Mouse (Mus musculus): ENCODE measurements around the gene Cask. TPM values are rescaled to one million over a fixed set of nuclear protein-coding genes. Genes with fewer than 3 reads are reported as not detected.
A peak's percentile ranks its signal among the peaks of the same experiment; 100 is the strongest.

Cask gene
- polyA plus RNA-seq, 1 experiment from 2014 or later, result 14.3 TPM

GRCm38 (mm10) chrX:13845858-13846652, 5.1 kb downstream of the Cask start:
- Histone ChIP-seq H3K4me1 (replicated peaks; ENCODE audit: control insufficient read depth, insufficient read depth, low read length) (no peaks in the 10 kb centered on the region), H3K9ac (ENCODE audit: low read length) (peak overlapping the region; percentile 66), H3K9me3 (ENCODE audit: control insufficient read depth, low read length) (no peaks in the 10 kb centered on the region), H3K27ac (ENCODE audit: low read depth) (peak overlapping the region; percentile 75), H3K4me2 (ENCODE audit: low read length) (peak overlapping the region; percentile 51), H3K36me3 (ENCODE audit: control insufficient read depth, insufficient read depth, low read length) (no peaks in the 10 kb centered on the region), H3K4me3 (ENCODE audit: low read depth, low read length) (peak overlapping the region; percentile 53), H3K27me3 (replicated peaks; ENCODE audit: control insufficient read depth, insufficient read depth, low read length) (no peaks in the 10 kb centered on the region)
- no peak for DNase-seq (ENCODE audit: low spot score)
- ATAC-seq (replicated peaks; ENCODE audit: low FRiP score, low TSS enrichment, low read depth), result peak; percentile 73
- WGBS, result 15% methylated on average over 59 of the region's 100 CpGs

GRCm38 (mm10) chrX:13845141-13845857, 5.9 kb downstream of the Cask start:
- Histone ChIP-seq H3K4me2 (ENCODE audit: low read length) (peak overlapping the region; percentile 51), H3K9me3 (ENCODE audit: control insufficient read depth, low read length) (no peaks in the 10 kb centered on the region)
- ATAC-seq (replicated peaks; ENCODE audit: low FRiP score, low TSS enrichment, low read depth), result no peak

GRCm38 (mm10) chrX:13822792-13823191, 28.4 kb downstream of the Cask start:
- H3K36me3 ChIP-seq (ENCODE audit: control insufficient read depth, insufficient read depth, low read length), result no peaks in the 10 kb centered on the region
- no peaks in the 10 kb centered on the region for H3K9me3 ChIP-seq (ENCODE audit: control insufficient read depth, low read length)
- H3K4me2 ChIP-seq (ENCODE audit: low read length), result no peak overlapping the region
- H3K9ac ChIP-seq (ENCODE audit: low read length), result no peak overlapping the region
- H3K4me1 ChIP-seq (replicated peaks; ENCODE audit: control insufficient read depth, insufficient read depth, low read length), result no peaks in the 10 kb centered on the region
- H3K27me3 ChIP-seq (replicated peaks; ENCODE audit: control insufficient read depth, insufficient read depth, low read length), result no peaks in the 10 kb centered on the region
- DNase-seq (ENCODE audit: low spot score) (no peak), ATAC-seq (replicated peaks; ENCODE audit: low FRiP score, low TSS enrichment, low read depth) (no peak)
- 86% methylated on average over 1 of the region's 1 CpGs for WGBS
- H3K27ac ChIP-seq (ENCODE audit: low read depth), result no peak overlapping the region
- H3K4me3 ChIP-seq (ENCODE audit: low read depth, low read length), result no peak overlapping the region

More at GRCm38 (mm10) chrX:13845141-13845857, 5.9 kb downstream of the Cask start:
- 20% methylated on average over 22 of the region's 22 CpGs for WGBS
- peak; percentile 73 for DNase-seq (ENCODE audit: low spot score)
- H3K27me3 ChIP-seq (replicated peaks; ENCODE audit: control insufficient read depth, insufficient read depth, low read length), result no peaks in the 10 kb centered on the region
- H3K36me3 ChIP-seq (ENCODE audit: control insufficient read depth, insufficient read depth, low read length), result no peaks in the 10 kb centered on the region
- H3K4me1 ChIP-seq (replicated peaks; ENCODE audit: control insufficient read depth, insufficient read depth, low read length), result no peaks in the 10 kb centered on the region
- H3K27ac ChIP-seq (ENCODE audit: low read depth), result peak overlapping the region; percentile 75; the same call in 1 of the 2 replicates
- peak overlapping the region; percentile 53 for H3K4me3 ChIP-seq (ENCODE audit: low read depth, low read length)
- H3K9ac ChIP-seq (ENCODE audit: low read length), result peak overlapping the region; percentile 66

GRCm38 (mm10) chrX:13798754-13799153, 52.4 kb downstream of the Cask start:
- Histone ChIP-seq H3K4me3 (ENCODE audit: low read depth, low read length) (no peak overlapping the region), H3K9ac (ENCODE audit: low read length) (no peak overlapping the region), H3K27ac (ENCODE audit: low read depth) (no peak overlapping the region), H3K27me3 (replicated peaks; ENCODE audit: control insufficient read depth, insufficient read depth, low read length) (no peaks in the 10 kb centered on the region), H3K4me2 (ENCODE audit: low read length) (no peak overlapping the region), H3K36me3 (ENCODE audit: control insufficient read depth, insufficient read depth, low read length) (no peaks in the 10 kb centered on the region), H3K9me3 (ENCODE audit: control insufficient read depth, low read length) (no peaks in the 10 kb centered on the region), H3K4me1 (replicated peaks; ENCODE audit: control insufficient read depth, insufficient read depth, low read length) (no peaks in the 10 kb centered on the region)
- DNase-seq (ENCODE audit: low spot score) (no peak), ATAC-seq (replicated peaks; ENCODE audit: low FRiP score, low TSS enrichment, low read depth) (no peak)
- 73% methylated on average over 2 of the region's 2 CpGs for WGBS

GRCm38 (mm10) chrX:13765672-13766071, 85.5 kb downstream of the Cask start:
- Histone ChIP-seq H3K9me3 (ENCODE audit: control insufficient read depth, low read length) (no peaks in the 10 kb centered on the region), H3K4me3 (ENCODE audit: low read depth, low read length) (no peak overlapping the region), H3K4me2 (ENCODE audit: low read length) (no peak overlapping the region), H3K27ac (ENCODE audit: low read depth) (no peak overlapping the region), H3K27me3 (replicated peaks; ENCODE audit: control insufficient read depth, insufficient read depth, low read length) (no peaks in the 10 kb centered on the region), H3K9ac (ENCODE audit: low read length) (no peak overlapping the region), H3K36me3 (ENCODE audit: control insufficient read depth, insufficient read depth, low read length) (no peaks in the 10 kb centered on the region), H3K4me1 (replicated peaks; ENCODE audit: control insufficient read depth, insufficient read depth, low read length) (no peaks in the 10 kb centered on the region)
- DNase-seq (ENCODE audit: low spot score) (no peak), ATAC-seq (replicated peaks; ENCODE audit: low FRiP score, low TSS enrichment, low read depth) (no peak)
- WGBS, result 88% methylated on average over 1 of the region's 1 CpGs

- WGBS, result 82% methylated on average over 1 of the region's 1 CpGs
- no peak for ATAC-seq (replicated peaks; ENCODE audit: low FRiP score, low TSS enrichment, low read depth)
- no peaks in the 10 kb centered on the region for H3K36me3 ChIP-seq (ENCODE audit: control insufficient read depth, insufficient read depth, low read length)
Observed at GRCm38 (mm10) chrX:13765024-13765423, 86.1 kb downstream of the Cask start.

GRCm38 (mm10) chrX:13757279-13758005, 93.7 kb downstream of the Cask start:
- H3K4me1 ChIP-seq (replicated peaks; ENCODE audit: control insufficient read depth, insufficient read depth, low read length), result no peaks in the 10 kb centered on the region
- 35% methylated on average over 3 of the region's 3 CpGs for WGBS
- H3K4me3 ChIP-seq (ENCODE audit: low read depth, low read length), result no peak overlapping the region
- H3K9me3 ChIP-seq (ENCODE audit: control insufficient read depth, low read length), result no peaks in the 10 kb centered on the region
- no peaks in the 10 kb centered on the region for H3K36me3 ChIP-seq (ENCODE audit: control insufficient read depth, insufficient read depth, low read length)
- ATAC-seq (replicated peaks; ENCODE audit: low FRiP score, low TSS enrichment, low read depth) (no peak), DNase-seq (ENCODE audit: low spot score) (no peak)
- H3K9ac ChIP-seq (ENCODE audit: low read length), result no peak overlapping the region
- H3K4me2 ChIP-seq (ENCODE audit: low read length), result no peak overlapping the region
- H3K27me3 ChIP-seq (replicated peaks; ENCODE audit: control insufficient read depth, insufficient read depth, low read length), result no peaks in the 10 kb centered on the region
- no peak overlapping the region for H3K27ac ChIP-seq (ENCODE audit: low read depth)

More at GRCm38 (mm10) chrX:13765024-13765423, 86.1 kb downstream of the Cask start:
- Histone ChIP-seq H3K27ac (ENCODE audit: low read depth) (no peak overlapping the region), H3K27me3 (replicated peaks; ENCODE audit: control insufficient read depth, insufficient read depth, low read length) (no peaks in the 10 kb centered on the region), H3K4me3 (ENCODE audit: low read depth, low read length) (no peak overlapping the region), H3K9me3 (ENCODE audit: control insufficient read depth, low read length) (no peaks in the 10 kb centered on the region), H3K4me1 (replicated peaks; ENCODE audit: control insufficient read depth, insufficient read depth, low read length) (no peaks in the 10 kb centered on the region), H3K9ac (ENCODE audit: low read length) (no peak overlapping the region), H3K4me2 (ENCODE audit: low read length) (no peak overlapping the region)
- no peak for DNase-seq (ENCODE audit: low spot score)

GRCm38 (mm10) chrX:13741110-13741509, 110.1 kb downstream of the Cask start:
- no peaks in the 10 kb centered on the region for H3K4me1 ChIP-seq (replicated peaks; ENCODE audit: control insufficient read depth, insufficient read depth, low read length)
- DNase-seq (ENCODE audit: low spot score) (no peak), ATAC-seq (replicated peaks; ENCODE audit: low FRiP score, low TSS enrichment, low read depth) (no peak)
- no peaks in the 10 kb centered on the region; the same call in 1 of the 2 replicates for H3K9me3 ChIP-seq (ENCODE audit: control insufficient read depth, low read length)
- H3K36me3 ChIP-seq (ENCODE audit: control insufficient read depth, insufficient read depth, low read length), result no peaks in the 10 kb centered on the region
- H3K9ac ChIP-seq (ENCODE audit: low read length), result no peak overlapping the region
- H3K4me2 ChIP-seq (ENCODE audit: low read length), result no peak overlapping the region
- H3K4me3 ChIP-seq (ENCODE audit: low read depth, low read length), result no peak overlapping the region
- 49% methylated on average over 2 of the region's 2 CpGs for WGBS
- H3K27me3 ChIP-seq (replicated peaks; ENCODE audit: control insufficient read depth, insufficient read depth, low read length), result no peaks in the 10 kb centered on the region
- no peak overlapping the region for H3K27ac ChIP-seq (ENCODE audit: low read depth)

All from intestine, embryonic 14.5 days (tissue).